Mouse (Mus musculus) adipocyte (in vitro differentiated cells): Measurements from ENCODE around the gene Fbxo39.
A peak's percentile ranks its signal among the peaks of the same experiment; 100 is the strongest.

Experiments used
- DNase-seq: peaks from one replicate; pipeline ENCODE4 v3.0.0-alpha.2; 2016; ENCODE audit warnings: low spot score

Fbxo39 gene

GRCm38 (mm10) chr11:72363523-72364240, 49.4 kb downstream of the Fbxo39 start:
- no peak for DNase-seq

- peak; percentile 24 for DNase-seq
Observed at GRCm38 (mm10) chr11:72364526-72364925, 50.3 kb downstream of the Fbxo39 start.

DNA sequence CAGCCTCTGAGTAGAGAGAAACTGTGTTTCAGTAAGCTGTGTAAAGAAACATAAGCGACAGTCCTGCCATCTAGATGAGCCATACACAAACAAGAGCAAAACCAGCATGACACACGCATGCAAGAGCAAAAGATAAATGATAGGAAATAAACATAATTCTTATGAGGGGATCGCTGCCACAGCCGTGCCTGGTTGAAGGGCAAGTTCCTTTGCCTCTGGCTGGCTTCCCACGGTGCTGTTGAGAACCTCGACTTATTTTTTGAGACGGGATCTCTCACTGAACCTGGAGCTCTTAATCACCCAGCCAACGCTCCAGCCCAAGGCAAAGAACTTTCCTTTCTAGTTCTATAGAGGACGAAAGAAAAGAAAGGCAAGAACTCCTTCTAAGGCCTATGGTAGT, 51.9 kb downstream of the Fbxo39 start:
- no peak for DNase-seq

GRCm38 (mm10) chr11:72367934-72368674, 53.9 kb downstream of the Fbxo39 start:
- no peak for DNase-seq
